Mouse (Mus musculus) E14TG2a.4 (cell line): ENCODE data around the gene Tmtc3.
"Not testable (repeated sequence)": the region's sequence is repeated elsewhere in the genome, so short reads cannot be mapped to it uniquely, and the experiment has no call there.

Source experiments
- H3K27me3 ChIP-seq: 2 replicates; pipeline ENCODE4 v1.6.1; 2014; ENCODE audit warnings: low read length, control low read depth; ENCODE audit not compliant: insufficient read depth
- H3K36me3 ChIP-seq: 2 replicates; pipeline ENCODE4 v1.6.1; 2014; ENCODE audit warnings: low read length, control low read depth; ENCODE audit not compliant: insufficient read depth
- H3K4me1 ChIP-seq: replicated peaks from 2 replicates; pipeline ENCODE4 v1.6.1; 2014; ENCODE audit warnings: low read depth, low read length, control low read depth
- H3K4me3 ChIP-seq: replicated peaks from 2 replicates; pipeline ENCODE4 v1.5.1; 2014; ENCODE audit warnings: mild to moderate bottlenecking, low read length
- H3K9me3 ChIP-seq: 2 replicates; pipeline ENCODE4 v1.6.1; 2014; ENCODE audit warnings: low read length, control low read depth
- CTCF ChIP-seq: conservative IDR thresholded peaks from 2 replicates; pipeline ENCODE4 v1.5.1; 2014; ENCODE audit warnings: low read length
- NANOG ChIP-seq: IDR thresholded peaks from 2 replicates; pipeline ENCODE4 v1.6.1; 2014; ENCODE audit warnings: borderline replicate concordance, low read length, mixed read lengths
- POU5F1 ChIP-seq: IDR thresholded peaks from 2 replicates; pipeline ENCODE4 v1.6.1; 2014; ENCODE audit warnings: low read length, borderline replicate concordance

Gene Tmtc3

DNA sequence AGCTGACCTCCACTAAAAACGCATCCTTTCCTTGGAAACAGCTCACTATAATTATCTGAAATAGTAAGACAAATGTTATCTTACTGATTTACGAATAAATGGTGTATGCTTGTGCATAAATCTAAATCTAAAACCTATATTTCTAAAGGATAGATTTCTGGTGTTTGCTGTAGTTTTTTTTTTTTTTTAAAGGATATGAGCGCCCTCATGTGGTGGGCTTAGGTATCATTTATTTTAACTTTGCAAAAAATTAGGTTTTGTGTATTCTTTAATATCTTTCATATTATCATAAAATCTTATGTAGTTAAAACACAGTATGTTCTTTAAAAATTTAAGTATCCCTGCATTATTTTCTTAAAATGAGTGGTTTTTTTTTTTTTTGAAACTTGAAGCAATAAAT lies 12.1 kb downstream of the Tmtc3 start:
- H3K36me3 ChIP-seq = peaks cover 51% of the 10 kb centered on the region
- no peaks in the 10 kb centered on the region for H3K4me1 ChIP-seq
- H3K4me3 ChIP-seq = no peak overlapping the region
- no peaks in the 10 kb centered on the region for H3K27me3 ChIP-seq
- H3K9me3 ChIP-seq = no peaks in the 10 kb centered on the region
- TF ChIP-seq POU5F1 (no peak), CTCF (peak; percentile 37)

DNA sequence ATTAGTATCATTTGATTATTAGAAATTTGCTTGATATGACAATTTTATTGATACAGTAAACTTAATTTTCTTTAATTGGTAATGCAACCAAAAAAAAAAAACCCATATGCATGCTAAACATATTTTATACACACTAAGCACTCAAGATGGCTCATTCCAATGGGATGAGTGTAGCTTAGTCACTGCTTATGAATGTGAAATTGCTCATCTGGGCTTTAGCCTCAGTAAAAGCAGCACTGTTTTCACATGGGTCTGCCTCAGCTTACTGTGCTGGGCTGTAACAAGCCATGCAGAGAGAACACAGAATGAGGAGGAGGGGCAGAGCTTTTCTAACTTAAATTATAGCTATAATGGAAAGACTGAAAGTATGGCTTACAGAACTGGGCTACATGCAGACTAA lies 26.6 kb downstream of the Tmtc3 start:
- no peaks in the 10 kb centered on the region for H3K4me1 ChIP-seq
- H3K27me3 ChIP-seq = no peaks in the 10 kb centered on the region

GRCm38 (mm10) chr10:100449394-100449793 lies 37.8 kb downstream of the Tmtc3 start:
- Histone ChIP-seq H3K36me3 (peaks cover 39% of the 10 kb centered on the region), H3K27me3 (no peaks in the 10 kb centered on the region), H3K4me1 (no peaks in the 10 kb centered on the region), H3K9me3 (no peaks in the 10 kb centered on the region), H3K4me3 (no peak overlapping the region)
- TF ChIP-seq CTCF (no peak), NANOG (no peak), POU5F1 (no peak)

More for the DNA sequence above, 26.6 kb downstream of the Tmtc3 start:
- Histone ChIP-seq H3K4me3 (no peak overlapping the region), H3K9me3 (no peaks in the 10 kb centered on the region), H3K36me3 (peaks cover 36% of the 10 kb centered on the region)
- no peak for TF ChIP-seq POU5F1
- TF ChIP-seq CTCF = no peak
- TF ChIP-seq NANOG = no peak

DNA sequence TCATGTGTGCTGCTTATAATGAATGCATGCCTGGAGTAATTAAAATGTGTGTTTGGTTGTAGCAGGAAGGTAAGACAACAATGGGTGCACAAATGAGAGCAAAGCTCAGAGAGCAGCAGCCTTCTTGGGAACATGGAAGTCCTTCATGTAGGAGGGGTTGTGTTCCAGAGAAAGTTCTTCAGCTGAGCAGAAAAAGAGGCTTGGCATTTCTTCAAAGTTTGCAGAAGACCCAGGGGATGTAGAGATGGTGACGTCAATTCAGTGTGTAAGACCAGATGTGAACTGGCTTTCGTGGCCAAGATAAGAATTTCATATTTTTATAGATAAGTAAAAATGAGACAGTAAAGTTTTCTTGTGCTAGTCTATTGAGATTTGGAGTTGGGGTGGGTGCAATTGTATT lies 59.6 kb downstream of the Tmtc3 start:
- Histone ChIP-seq H3K4me3 (no peak overlapping the region), H3K36me3 (no peaks in the 10 kb centered on the region), H3K9me3 (no peaks in the 10 kb centered on the region), H3K27me3 (no peaks in the 10 kb centered on the region), H3K4me1 (no peaks in the 10 kb centered on the region)
- no peak for TF ChIP-seq NANOG
- TF ChIP-seq CTCF = no peak
- TF ChIP-seq POU5F1 = no peak

- Histone ChIP-seq H3K9me3 (peaks cover 9% of the 10 kb centered on the region), H3K36me3 (no peaks in the 10 kb centered on the region), H3K4me3 (no peak overlapping the region), H3K4me1 (no peaks in the 10 kb centered on the region), H3K27me3 (no peaks in the 10 kb centered on the region)
- no peak for TF ChIP-seq POU5F1
These were observed 71.6 kb downstream of the Tmtc3 start for GRCm38 (mm10) chr10:100415566-100415965.

- not testable (repeated sequence) for H3K4me3 ChIP-seq, H3K4me1 ChIP-seq, H3K27me3 ChIP-seq, H3K9me3 ChIP-seq, H3K36me3 ChIP-seq
These were observed 84.8 kb downstream of the Tmtc3 start for GRCm38 (mm10) chr10:100402301-100402700.
